Mouse (Mus musculus) mature B cell (primary cell): Measurements from ENCODE around the gene Cbfb.
"Not testable (repeated sequence)": the region's sequence is repeated elsewhere in the genome, so short reads cannot be mapped to it uniquely, and the experiment has no call there.

Source experiments
- in situ Hi-C: fragments of 300-500 bp; cut with MboI; formaldehyde crosslinking; loops from 2 replicates; pipeline ENCODE4 v1.14.3; 2019

The Cbfb gene

GRCm38 (mm10) chr8:105182201-105182600 is 11.7 kb downstream of the Cbfb start:
- in situ Hi-C loops, result no loop called here

- in situ Hi-C loops, result no loop called here
Observed at GRCm38 (mm10) chr8:105186467-105187005, 16.1 kb downstream of the Cbfb start.

GRCm38 (mm10) chr8:105192182-105192581 is 21.7 kb downstream of the Cbfb start:
- in situ Hi-C loops, result no loop called here

- in situ Hi-C loops, result no loop called here
Observed at GRCm38 (mm10) chr8:105205748-105206147, 35.3 kb downstream of the Cbfb start.

GRCm38 (mm10) chr8:105206766-105207275 is 36.3 kb downstream of the Cbfb start:
- in situ Hi-C loops, result no loop called here

- in situ Hi-C loops, result no loop called here
Observed at GRCm38 (mm10) chr8:105207675-105208273, 37.3 kb downstream of the Cbfb start.

- in situ Hi-C loops, result no loop called here
Observed at GRCm38 (mm10) chr8:105209153-105210110, 39.0 kb downstream of the Cbfb start.

- in situ Hi-C loops, result no loop called here
Observed at GRCm38 (mm10) chr8:105214104-105214503, 43.6 kb downstream of the Cbfb start.

- in situ Hi-C loops, result no loop called here
Observed at GRCm38 (mm10) chr8:105217926-105218522, 47.5 kb downstream of the Cbfb start.

- in situ Hi-C loops, result no loop called here
Observed at GRCm38 (mm10) chr8:105223850-105224249, 53.4 kb downstream of the Cbfb start.

GRCm38 (mm10) chr8:105224413-105225271 is 54.2 kb downstream of the Cbfb start, which contains the start of gene D230025D16Rik:
TSS of gene D230025D16Rik (plus strand) at chr8:105225145.
- in situ Hi-C loops, result no loop called here

- in situ Hi-C loops, result no loop called here
Observed at GRCm38 (mm10) chr8:105225272-105225593, 54.8 kb downstream of the Cbfb start.

- in situ Hi-C loops, result no loop called here
Observed at GRCm38 (mm10) chr8:105225917-105226316, 55.4 kb downstream of the Cbfb start.

- in situ Hi-C loops, result no loop called here
Observed at GRCm38 (mm10) chr8:105231503-105232320, 61.2 kb downstream of the Cbfb start.

GRCm38 (mm10) chr8:105232321-105232693 is 61.8 kb downstream of the Cbfb start:
- in situ Hi-C loops, result not testable (repeated sequence)

GRCm38 (mm10) chr8:105233126-105233935 is 62.9 kb downstream of the Cbfb start:
- in situ Hi-C loops, result no loop called here

- in situ Hi-C loops, result no loop called here
Observed at GRCm38 (mm10) chr8:105235206-105235605, 64.7 kb downstream of the Cbfb start.

- in situ Hi-C loops, result no loop called here
Observed at GRCm38 (mm10) chr8:105237442-105238142, 67.1 kb downstream of the Cbfb start.

GRCm38 (mm10) chr8:105241016-105241415 is 70.5 kb downstream of the Cbfb start:
- in situ Hi-C loops, result no loop called here
